Mouse (Mus musculus) left cerebral cortex, adult 18-20 months (tissue): ENCODE measurements around the gene Fbh1. TPM values are rescaled to one million over a fixed set of nuclear protein-coding genes. Genes with fewer than 3 reads are reported as not detected.

Experiments used
- DNase-seq, 2 experiments: peaks; one replicate each; pipeline ENCODE4 v3.0.0; 2021 to 2022; ENCODE audit warnings: low spot score in 2 of 2, mixed read lengths in 1 of 2
- total RNA-seq, 2 experiments: library from RNA; stranded (reverse); gene quantifications; 2 replicates each; pipeline ENCODE4 v1.2.3; 2021

Fbh1 gene
- total RNA-seq, 2 experiments from 2014 or later = 109 to 125 TPM

DNA sequence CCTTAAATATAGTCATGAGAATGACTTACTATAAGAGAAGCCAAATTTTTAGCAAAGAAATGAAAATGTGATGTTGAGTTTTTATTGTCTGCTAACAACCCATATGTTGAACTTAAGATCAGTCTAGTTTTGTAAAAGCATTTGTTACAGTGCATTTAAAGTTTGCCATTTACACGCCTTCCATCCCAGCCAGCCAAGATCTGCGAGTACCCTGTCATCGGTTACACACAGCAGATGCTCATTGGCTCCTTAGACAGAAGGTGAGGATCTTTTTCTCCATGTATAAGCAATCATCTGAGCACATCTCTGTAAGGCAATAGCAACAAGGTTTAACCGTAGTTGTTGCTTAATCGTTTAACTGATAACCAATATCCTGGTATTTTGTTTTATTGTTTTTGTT lies 49.8 kb downstream of the Fbh1 start:
- DNase-seq = no peak

DNA sequence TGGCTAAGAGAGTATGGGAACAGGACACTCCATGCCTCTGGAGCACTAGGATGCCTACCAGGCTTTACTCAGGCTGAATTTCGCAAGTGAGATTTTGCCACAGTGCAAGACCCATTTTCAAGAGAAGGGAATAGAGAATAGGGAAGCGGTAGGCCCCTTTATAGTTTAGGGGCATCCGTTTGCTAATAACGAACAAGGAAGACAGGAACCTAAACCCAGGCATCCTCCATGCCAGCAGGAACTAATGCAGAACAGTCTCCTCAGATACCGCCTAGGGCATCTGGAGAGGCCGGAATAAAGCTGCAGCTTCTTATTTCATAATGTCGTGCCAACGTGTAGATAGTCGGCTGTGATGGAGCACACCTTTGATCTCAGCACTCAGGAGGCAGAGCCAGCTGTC lies 54.8 kb downstream of the Fbh1 start:
- DNase-seq = no peak

DNA sequence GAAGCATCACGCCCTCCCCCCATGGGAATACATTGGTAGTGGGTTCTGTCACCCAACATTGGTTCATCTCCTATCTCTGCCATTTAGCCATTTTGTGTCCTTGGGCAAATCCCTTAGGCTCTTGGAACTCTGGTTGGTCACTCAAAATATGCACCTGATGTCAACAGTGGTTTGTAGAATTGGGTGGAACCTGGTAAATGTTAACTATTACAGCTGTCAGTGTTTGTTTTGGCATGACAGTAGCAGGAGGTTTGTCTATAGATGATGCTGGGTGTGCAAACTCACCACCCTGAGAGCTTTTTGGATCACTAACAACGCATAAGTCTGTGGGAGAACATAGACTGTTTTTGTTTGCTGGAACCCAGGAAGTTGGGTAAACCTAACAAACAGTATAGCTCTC lies 58.8 kb downstream of the Fbh1 start:
- DNase-seq = no peak

DNA sequence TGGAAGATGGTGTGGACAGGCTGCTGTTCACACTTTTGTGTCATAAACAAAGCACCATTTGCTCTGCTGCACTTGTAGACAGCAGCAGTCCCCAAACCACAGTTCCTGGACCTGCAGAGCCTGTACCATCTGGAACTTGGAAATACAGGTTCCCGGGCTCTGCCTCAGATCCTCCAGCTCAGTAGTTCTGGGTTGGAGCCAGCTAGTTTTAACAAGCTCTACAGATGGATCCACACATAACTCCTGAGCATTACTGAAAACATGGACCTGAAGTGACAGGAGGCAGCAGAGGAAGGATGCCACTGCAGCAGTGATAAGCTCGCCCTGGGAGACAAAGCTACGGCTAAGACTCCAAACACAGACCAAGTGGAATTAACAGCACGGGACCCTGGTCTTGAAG lies 62.8 kb downstream of the Fbh1 start:
- peak; percentile 30 to 44 for DNase-seq

DNA sequence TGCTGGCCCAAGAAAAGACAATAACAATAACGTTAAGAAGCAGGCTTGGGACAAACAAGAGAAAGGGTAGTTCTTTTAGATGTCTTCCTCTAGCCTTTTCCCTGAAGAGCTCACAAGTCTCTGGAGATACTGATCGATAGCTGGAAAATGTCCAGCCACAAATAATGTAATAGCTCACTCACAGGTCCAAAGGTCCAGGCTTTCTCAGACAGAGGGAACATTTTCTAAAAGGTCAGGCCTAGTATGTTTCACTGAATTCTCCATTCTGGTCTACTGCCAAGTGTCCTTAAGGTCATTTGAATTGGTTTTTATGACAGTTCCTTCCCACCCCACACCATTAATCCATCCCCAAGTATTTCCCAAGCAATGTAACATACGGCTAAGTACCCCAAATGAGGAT lies 64.4 kb downstream of the Fbh1 start:
- no peak for DNase-seq

DNA sequence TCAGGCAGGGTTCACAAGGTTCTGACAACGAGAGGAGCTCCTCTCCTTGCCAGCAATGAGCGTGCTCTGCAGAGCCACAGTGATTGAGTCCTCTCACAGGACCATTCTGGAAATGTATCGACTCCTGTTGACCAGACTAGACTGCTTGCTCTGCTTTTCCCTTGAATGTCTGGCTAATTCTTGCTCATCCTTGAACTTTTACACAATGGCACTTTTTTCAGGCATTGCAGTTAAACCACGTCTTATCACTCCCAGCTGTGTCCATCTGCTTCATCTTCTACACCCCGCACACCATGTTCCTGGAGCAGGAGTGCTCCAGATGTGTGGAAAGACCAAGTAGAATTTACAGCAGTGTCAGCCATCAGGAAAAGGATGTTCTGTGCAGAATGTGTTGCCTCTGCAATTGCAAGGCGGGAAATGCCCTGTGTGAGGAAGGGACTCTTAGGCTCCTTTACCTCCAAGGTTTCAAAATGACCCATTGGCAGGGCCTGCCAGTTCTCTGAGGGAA lies 64.8 kb downstream of the Fbh1 start:
- no peak for DNase-seq

DNA sequence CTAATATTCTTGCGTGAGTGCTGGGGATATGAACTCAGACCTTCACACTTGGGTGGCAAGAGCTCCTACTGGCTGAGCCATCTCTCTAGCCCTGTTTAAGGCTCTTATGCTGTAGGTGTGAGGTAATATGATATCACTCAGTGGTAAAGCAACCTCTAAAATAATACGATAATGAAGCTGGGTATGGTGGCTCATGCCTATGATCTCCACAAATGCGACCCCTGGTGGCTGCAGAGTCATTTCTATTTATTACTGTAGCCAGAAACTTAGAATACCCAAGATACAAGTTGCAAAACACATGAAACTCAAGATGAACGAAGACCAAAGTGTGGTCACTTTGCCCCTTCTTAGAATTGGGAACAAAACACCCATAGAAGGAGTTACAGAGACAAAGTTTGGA lies 67.3 kb downstream of the Fbh1 start:
- DNase-seq = peak in 1 of 2 experiments; percentile 28

DNA sequence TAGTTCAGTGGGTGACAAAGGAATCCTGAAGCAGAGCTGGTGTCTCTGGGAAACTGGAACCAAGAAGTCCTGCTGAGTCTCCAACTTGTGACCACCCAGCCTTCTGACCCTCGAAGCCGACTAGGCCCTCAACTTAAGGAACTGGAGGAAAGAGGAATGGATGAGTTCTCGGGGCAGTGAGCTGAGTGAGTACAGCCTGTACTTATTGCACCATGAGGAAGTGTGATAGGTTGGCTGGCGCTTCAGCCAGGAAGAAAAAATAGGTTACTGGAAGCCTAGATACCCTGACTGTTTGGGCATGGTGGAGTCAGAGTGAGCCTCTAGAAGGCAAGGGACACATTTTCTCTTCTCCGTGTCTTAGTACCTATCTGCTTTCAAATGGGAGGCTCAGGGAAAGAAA lies 68.8 kb downstream of the Fbh1 start:
- no peak for DNase-seq

DNA sequence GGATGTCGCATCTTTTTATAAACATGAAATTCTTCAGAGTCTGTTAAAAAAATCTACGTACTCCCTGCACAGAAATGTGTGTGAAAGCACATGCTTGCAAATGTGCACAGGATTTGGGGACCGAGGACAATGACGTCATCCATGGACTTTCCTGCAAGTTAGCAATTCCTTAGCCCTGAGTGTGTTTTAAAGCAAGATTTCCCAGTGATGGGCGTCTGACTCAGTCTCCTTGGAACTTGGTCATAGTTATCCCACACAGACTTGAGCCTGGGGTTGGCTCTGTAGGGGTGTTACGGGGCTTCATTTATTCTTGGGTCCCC lies 70.7 kb downstream of the Fbh1 start:
- DNase-seq = peak; percentile 34 to 35

DNA sequence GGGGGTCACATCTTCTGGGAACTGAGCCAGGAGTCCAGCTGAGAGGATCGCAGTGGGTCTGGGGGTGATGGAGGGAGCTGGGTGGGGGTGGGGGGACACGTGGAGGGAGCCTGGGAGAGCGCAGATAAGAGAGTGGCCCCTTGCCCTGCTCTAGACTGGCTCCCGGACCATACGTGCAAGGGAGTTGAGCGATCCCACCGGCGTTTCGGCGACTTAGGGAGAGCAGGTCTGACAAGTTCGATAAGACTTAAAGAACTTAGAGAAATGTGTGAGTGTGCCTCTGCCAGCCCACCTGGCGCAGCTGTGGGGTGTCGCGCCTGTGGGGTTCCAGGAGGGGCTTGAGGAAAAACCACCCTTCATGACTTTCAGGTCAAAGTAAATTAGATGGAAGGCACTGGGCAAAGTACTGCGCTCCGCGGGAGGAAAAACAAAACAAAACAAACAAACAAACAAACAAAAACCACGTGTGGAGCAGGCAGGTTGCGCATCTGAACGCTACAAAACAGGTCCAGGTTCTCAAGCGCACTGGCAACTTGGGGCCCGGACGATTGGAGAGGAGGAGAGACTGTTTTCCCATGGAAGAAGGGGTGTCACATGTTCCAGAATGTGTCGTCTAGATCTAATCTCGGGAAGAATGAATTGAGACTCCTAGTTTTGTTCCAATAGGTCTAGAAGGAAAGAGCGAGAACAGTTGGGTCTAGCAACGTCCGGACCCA lies 71.2 kb downstream of the Fbh1 start:
- no peak for DNase-seq

DNA sequence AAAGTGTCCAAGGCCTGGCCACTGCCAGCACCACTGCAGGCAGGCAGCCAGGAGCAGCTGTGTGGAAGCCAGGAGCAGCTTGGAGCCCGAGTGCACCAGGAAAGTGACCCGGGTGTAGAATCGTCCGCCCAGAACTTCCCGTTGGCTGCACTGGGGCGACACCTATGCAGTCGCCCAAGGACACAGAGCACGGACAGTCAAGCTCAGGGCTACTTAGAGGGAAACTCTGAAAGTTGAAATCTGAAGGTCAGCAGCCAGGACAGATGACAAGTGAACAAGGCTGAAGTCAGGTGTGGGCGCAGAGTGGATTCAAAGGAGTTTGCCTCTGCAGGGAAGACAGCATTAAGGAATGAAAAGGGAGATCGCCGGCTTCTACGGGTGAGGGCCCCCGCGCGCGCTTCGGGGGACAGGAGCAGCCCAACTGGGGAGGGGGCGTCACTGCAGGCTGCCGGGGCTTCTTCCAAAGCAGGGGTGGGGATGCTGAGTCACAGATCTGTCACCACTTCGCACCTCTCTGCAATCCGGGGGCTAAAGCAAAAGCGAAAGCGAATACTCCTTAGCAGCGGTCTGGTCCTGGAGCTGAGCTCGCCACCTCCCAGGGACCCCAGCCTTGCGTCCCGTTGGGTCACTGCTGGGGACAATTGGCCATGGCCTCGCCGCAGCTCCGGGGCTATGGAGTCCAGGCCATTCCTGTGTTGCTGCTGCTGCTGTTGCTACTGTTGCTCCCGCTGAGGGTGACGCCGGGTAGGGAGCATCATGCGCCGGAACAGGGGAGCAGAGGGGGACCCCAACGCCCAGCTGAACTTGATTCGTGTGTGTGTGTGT lies 72.0 kb downstream of the Fbh1 start, which contains the start of gene Il15ra:
TSS of gene Il15ra (plus strand) at position 90 of the 825 bp plus-strand sequence.
- peak; percentile 57 to 69 for DNase-seq

DNA sequence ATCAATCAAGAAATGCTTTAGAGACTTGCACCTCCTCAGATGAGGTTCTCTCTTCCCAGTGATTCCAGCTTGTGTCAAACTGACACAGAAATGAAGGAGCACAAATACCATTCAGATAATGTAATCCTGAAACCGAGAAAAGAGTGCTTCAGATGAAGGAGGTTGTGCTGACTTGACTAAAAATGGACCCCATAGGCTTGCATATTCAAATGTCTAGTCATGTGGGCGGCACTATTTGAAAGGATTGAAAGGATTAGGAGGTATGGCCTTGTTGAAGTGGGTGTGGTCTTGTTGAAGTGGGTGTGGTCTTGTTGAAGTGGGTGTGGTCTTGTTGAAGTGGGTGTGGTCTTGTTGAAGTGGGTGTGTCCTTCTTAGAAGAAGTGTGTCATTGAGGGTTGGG lies 77.5 kb downstream of the Fbh1 start:
- no peak for DNase-seq

DNA sequence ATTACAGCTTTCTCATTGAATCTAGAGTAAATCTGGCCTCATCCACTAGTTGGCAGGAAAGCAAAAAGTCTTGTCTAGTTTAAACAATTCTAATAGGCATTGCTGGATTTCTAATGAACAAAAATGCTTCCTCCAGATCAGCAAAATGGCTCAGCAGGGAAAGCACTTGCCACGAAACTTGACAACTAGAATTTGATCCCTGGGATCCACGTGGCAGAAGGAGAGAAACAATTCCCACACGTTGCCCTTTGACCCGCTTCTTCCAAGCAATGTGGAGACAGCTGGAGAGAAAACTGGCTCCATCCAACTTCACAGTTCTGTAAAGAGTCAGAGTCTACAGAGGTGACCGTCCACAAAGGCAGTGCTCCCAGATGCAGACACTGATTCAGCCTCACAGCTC lies 78.4 kb downstream of the Fbh1 start:
- DNase-seq = no peak

DNA sequence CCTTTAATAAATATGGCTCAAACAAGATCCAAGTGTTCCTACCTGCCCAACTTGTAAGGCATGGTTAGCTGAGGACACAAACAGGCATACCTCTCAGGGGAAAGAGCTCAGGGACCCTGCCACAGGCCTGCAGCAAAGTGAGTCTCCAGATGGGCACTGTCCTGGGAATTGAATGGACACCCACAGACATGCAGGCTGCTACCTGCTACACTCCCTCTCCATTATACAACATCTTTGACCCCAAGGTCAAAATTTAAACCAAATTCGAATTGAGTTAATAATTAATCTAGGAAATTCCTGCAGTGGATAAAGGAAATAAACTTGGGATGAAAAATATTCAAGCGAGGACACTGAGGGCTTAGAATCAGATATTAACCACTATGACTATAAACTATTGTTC lies 81.5 kb downstream of the Fbh1 start:
- no peak for DNase-seq

DNA sequence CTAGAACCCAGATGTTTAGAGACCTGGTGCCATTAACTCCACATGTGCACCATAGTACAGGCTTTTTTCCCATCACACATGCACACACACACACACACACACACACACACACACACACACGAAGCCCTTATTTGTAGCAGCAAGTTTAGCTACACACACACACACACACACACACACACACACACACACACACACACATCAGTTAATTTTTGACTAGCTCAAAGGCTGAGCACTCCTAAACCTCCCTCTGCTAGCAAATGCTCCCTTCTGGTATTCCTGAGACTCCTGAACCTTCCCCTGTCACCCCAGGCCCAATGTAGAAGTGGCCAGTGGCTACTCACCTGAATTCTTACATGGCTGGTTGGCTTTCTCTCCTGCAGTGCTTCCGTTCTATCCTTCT lies 83.3 kb downstream of the Fbh1 start:
- no peak for DNase-seq

DNA sequence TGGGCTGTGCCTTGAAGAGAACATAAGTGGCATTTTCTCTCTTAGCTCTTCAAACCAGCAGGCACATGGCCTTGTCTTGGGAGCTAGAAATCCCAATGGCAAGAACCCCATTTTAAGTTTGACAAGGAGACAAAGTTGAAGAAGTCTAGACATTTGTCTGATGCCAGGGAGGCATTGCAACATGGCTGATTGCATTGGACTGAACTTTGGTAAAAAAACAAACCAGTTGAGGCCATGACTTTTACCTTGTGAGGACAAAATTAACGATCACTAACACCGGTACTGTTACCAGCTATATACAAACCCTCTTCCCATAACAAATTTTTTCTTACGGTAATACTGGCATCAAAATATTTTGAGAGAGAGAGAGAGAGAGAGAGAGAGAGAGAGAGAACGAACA lies 84.0 kb downstream of the Fbh1 start:
- no peak for DNase-seq

Other genes with a start within 250 kb of the Fbh1 start
- 10 to 100 TPM; 38.1 to 42.3 TPM for gene Pfkfb3, start 223.5 kb downstream of the Fbh1 start, total RNA-seq
- 10 to 100 TPM; 88.5 to 93.5 TPM for gene Rbm17, start 173.4 kb downstream of the Fbh1 start, total RNA-seq
- gene Gm17490, start 151.3 kb downstream of the Fbh1 start, total RNA-seq = not detected
- gene Il2ra, start 134.8 kb downstream of the Fbh1 start, total RNA-seq = under 1 TPM in 1 of 2 experiments, not detected in 1; 0.19 TPM
- 10 to 100 TPM in 1 of 2 experiments, 1 to 10 TPM in 1; 7.4 to 14.0 TPM for gene Il15ra, start 72.3 kb downstream of the Fbh1 start, total RNA-seq
- 10 to 100 TPM; 53.6 to 58.5 TPM for gene Ankrd16, start 294 bp upstream of the Fbh1 start, total RNA-seq